Mouse (Mus musculus) lung, postnatal 25 days (tissue): Measurements from ENCODE around the gene Foxred2.

Experiments used
- DNase-seq: peaks from one replicate; pipeline ENCODE4 v3.0.0; 2022; ENCODE audit warnings: low spot score

Foxred2 gene

GRCm38 (mm10) chr15:77956404-77956901 is at the start of gene Foxred2:
TSS of gene Foxred2 (minus strand) at chr15:77956722.
- peak; percentile 79 for DNase-seq

GRCm38 (mm10) chr15:78003929-78004328 is 47.4 kb upstream of the Foxred2 start:
- no peak for DNase-seq

- no peak for DNase-seq
These were observed 44.9 kb upstream of the Foxred2 start for GRCm38 (mm10) chr15:78001400-78001799.

- DNase-seq = no peak
These were observed 32.0 kb upstream of the Foxred2 start for GRCm38 (mm10) chr15:77988541-77988940.

GRCm38 (mm10) chr15:77983391-77983790 is 26.9 kb upstream of the Foxred2 start:
- DNase-seq = no peak

GRCm38 (mm10) chr15:77982195-77982939 is 25.8 kb upstream of the Foxred2 start:
- no peak for DNase-seq

GRCm38 (mm10) chr15:77981181-77981680 is 24.7 kb upstream of the Foxred2 start:
- DNase-seq = no peak

GRCm38 (mm10) chr15:77979427-77979865 is 22.9 kb upstream of the Foxred2 start:
- DNase-seq = no peak

- DNase-seq = no peak
These were observed 21.1 kb upstream of the Foxred2 start for GRCm38 (mm10) chr15:77977663-77978062.

GRCm38 (mm10) chr15:77974165-77974841 is 17.8 kb upstream of the Foxred2 start:
- DNase-seq = no peak

GRCm38 (mm10) chr15:77970470-77971292 is 14.2 kb upstream of the Foxred2 start, which contains the start of gene Eif3d:
TSS of gene Eif3d (minus strand) at chr15:77970813.
- peak; percentile 97 for DNase-seq

- no peak for DNase-seq
These were observed 13.5 kb upstream of the Foxred2 start for GRCm38 (mm10) chr15:77969940-77970469.

- DNase-seq = no peak
These were observed 8.6 kb upstream of the Foxred2 start for GRCm38 (mm10) chr15:77965117-77965528.

GRCm38 (mm10) chr15:77962447-77962846 is 5.9 kb upstream of the Foxred2 start:
- DNase-seq = no peak

- no peak for DNase-seq
These were observed 4.2 kb upstream of the Foxred2 start for GRCm38 (mm10) chr15:77960693-77961092.

- DNase-seq = no peak
These were observed 1.5 kb upstream of the Foxred2 start for GRCm38 (mm10) chr15:77958071-77958470.

GRCm38 (mm10) chr15:77957625-77958024 is 1.1 kb upstream of the Foxred2 start:
- no peak for DNase-seq

GRCm38 (mm10) chr15:77955440-77956403 is 800 bp downstream of the Foxred2 start:
- DNase-seq = no peak

- no peak for DNase-seq
These were observed 2.2 kb downstream of the Foxred2 start for GRCm38 (mm10) chr15:77954362-77954761.

GRCm38 (mm10) chr15:77952921-77953320 is 3.6 kb downstream of the Foxred2 start:
- no peak for DNase-seq

GRCm38 (mm10) chr15:77949061-77949460 is 7.5 kb downstream of the Foxred2 start:
- DNase-seq = no peak
